Mouse (Mus musculus): Measurements from ENCODE around the gene Prkar2a.

DNA sequence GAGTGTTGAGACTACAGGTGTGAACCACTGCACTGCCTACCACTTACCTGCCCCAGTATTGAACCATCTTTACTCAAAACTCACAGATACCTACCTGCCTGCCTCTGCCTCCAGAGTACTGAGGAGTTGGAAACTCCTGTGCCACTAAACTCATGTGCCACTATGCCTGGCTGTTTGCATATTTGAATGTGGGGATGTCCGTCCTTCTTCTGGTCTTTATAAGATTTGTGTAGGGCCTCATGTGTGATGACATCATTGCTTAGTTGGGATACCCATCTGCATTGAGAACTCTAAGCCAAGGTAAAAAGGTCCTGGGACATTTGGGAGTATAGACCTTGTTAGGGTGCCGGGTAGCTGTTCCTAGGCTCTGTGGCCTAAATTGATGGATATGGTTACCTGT, 98.0 kb downstream of the Prkar2a start:
- no peak for TF ChIP-seq CTCF (IDR thresholded peaks at IDR 0.05; ENCODE audit: borderline replicate concordance, insufficient read depth, low read depth, low read length)
- TF ChIP-seq POLR2A (IDR thresholded peaks at IDR 0.05; ENCODE audit: borderline replicate concordance, insufficient read depth, low read length), result no peak
